Mouse (Mus musculus) heart, adult 8-10 months (tissue): ENCODE data around the gene Papolb. TPM values are rescaled to one million over a fixed set of nuclear protein-coding genes. Genes with fewer than 3 reads are reported as not detected.

Source experiments
- DNase-seq: peaks from one replicate; pipeline ENCODE4 v3.0.0; 2022; ENCODE audit warnings: low spot score
- total RNA-seq, 4 experiments: library from RNA; stranded (reverse); gene quantifications; 2 replicates each; pipeline ENCODE4 v1.2.4; 2022

Gene Papolb
- under 1 TPM in 3 of 4 experiments, not detected in 1; 0.06 to 0.16 (median 0.06) TPM for total RNA-seq

- DNase-seq, result no peak
Observed at GRCm38 (mm10) chr5:142529915-142530314, at the start of gene Papolb. Papolb (minus strand) TSS chr5:142530076.

GRCm38 (mm10) chr5:142578192-142578591, 48.3 kb upstream of the Papolb start:
- no peak for DNase-seq

- no peak for DNase-seq
Observed at GRCm38 (mm10) chr5:142576832-142577231, 47.0 kb upstream of the Papolb start.

GRCm38 (mm10) chr5:142574323-142575057, 44.6 kb upstream of the Papolb start:
- no peak for DNase-seq

- DNase-seq, result no peak
Observed at GRCm38 (mm10) chr5:142564606-142565005, 34.7 kb upstream of the Papolb start.

GRCm38 (mm10) chr5:142560261-142560660, 30.4 kb upstream of the Papolb start:
- DNase-seq, result no peak

GRCm38 (mm10) chr5:142557397-142558067, 27.7 kb upstream of the Papolb start:
- peak; percentile 45 for DNase-seq

GRCm38 (mm10) chr5:142556721-142557120, 26.8 kb upstream of the Papolb start:
- DNase-seq, result no peak

GRCm38 (mm10) chr5:142555866-142556265, 26.0 kb upstream of the Papolb start:
- DNase-seq, result no peak

- peak; percentile 93 for DNase-seq
Observed at GRCm38 (mm10) chr5:142550706-142551652, 21.1 kb upstream of the Papolb start, which contains the start of gene Radil. Radil (minus strand) TSS chr5:142551098.

- DNase-seq, result peak; percentile 40
Observed at GRCm38 (mm10) chr5:142549961-142550705, 20.3 kb upstream of the Papolb start.

GRCm38 (mm10) chr5:142549441-142549840, 19.6 kb upstream of the Papolb start:
- no peak for DNase-seq

GRCm38 (mm10) chr5:142547066-142547465, 17.2 kb upstream of the Papolb start:
- no peak for DNase-seq

- DNase-seq, result no peak
Observed at GRCm38 (mm10) chr5:142546344-142546743, 16.5 kb upstream of the Papolb start.

GRCm38 (mm10) chr5:142545014-142545795, 15.3 kb upstream of the Papolb start:
- no peak for DNase-seq

GRCm38 (mm10) chr5:142537286-142537685, 7.4 kb upstream of the Papolb start:
- no peak for DNase-seq

GRCm38 (mm10) chr5:142535388-142535787, 5.5 kb upstream of the Papolb start:
- no peak for DNase-seq

GRCm38 (mm10) chr5:142524711-142525464, 5.0 kb downstream of the Papolb start:
- DNase-seq, result no peak

GRCm38 (mm10) chr5:142521195-142521866, 8.5 kb downstream of the Papolb start:
- no peak for DNase-seq
